Mouse (Mus musculus) bone marrow, adult 2 months (tissue): ENCODE measurements around the gene Id2.

Experiments used
- CTCF ChIP-seq: fragments of 200-500 bp; IDR thresholded peaks from 2 replicates; pipeline ENCODE4 v1.5.1; 2011; ENCODE audit warnings: low read length, control low read depth; ENCODE audit not compliant: control insufficient read depth, insufficient read depth
- POLR2A ChIP-seq: fragments of 200-500 bp; IDR thresholded peaks from 2 replicates; pipeline ENCODE4 v1.6.1; 2011; ENCODE audit warnings: low read depth, mild to moderate bottlenecking, control low read depth, low read length, borderline replicate concordance; ENCODE audit not compliant: control insufficient read depth

DNA sequence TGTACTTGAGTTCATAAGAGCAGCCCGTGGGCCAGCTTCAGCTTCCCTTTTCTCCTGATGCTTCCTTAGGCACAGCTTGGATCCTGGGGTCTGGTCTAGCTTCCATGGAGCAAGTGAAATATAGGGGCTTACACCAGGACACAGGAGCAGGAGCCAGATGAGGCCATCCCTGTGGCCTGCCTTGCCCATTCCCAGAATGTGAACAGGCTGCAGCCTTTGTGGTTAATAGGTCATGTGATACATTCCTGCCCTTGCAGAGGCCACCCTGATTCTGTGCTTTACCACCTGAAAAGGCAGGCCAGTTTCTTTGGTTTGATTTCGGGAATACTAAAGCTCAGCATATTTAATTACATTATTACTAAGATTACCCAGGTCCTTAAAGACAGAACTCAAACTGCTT is 52.9 kb downstream of the Id2 start:
- TF ChIP-seq CTCF, result no peak
- no peak for TF ChIP-seq POLR2A
